Mouse (Mus musculus) ES-E14 (cell line): Measurements from ENCODE around the gene Gm11127. TPM values are rescaled to one million over a fixed set of nuclear protein-coding genes. Genes with fewer than 3 reads are reported as not detected.
"Not testable (repeated sequence)": the region's sequence is repeated elsewhere in the genome, so short reads cannot be mapped to it uniquely, and the experiment has no call there.

Experiments
- DNase-seq: peaks from one replicate; pipeline ENCODE4 v3.0.0-alpha.2; 2013; ENCODE audit warnings: low read depth, low spot score
- H3K27ac ChIP-seq: 2 replicates; pipeline ENCODE4 v1.5.1; 2012; ENCODE audit warnings: low read depth, mild to moderate bottlenecking, low read length, moderate library complexity, mixed read lengths; ENCODE audit not compliant: poor library complexity, insufficient read depth, severe bottlenecking
- H3K36me3 ChIP-seq: 2 replicates; pipeline ENCODE4 v1.6.1; 2012; ENCODE audit warnings: mild to moderate bottlenecking, low read length, moderate library complexity, mixed read lengths; ENCODE audit not compliant: control insufficient read depth, poor library complexity, insufficient read depth, severe bottlenecking
- H3K4me1 ChIP-seq, 2 experiments: fragments of 150-350 bp in 1 of 2; sonication (generic) in 1 of 2; 2 replicates each; pipeline ENCODE4 v1.6.1; 2012; ENCODE audit warnings: low read length in 2 of 2, mild to moderate bottlenecking in 1 of 2, mixed read lengths in 1 of 2; ENCODE audit not compliant: control insufficient read depth in 2 of 2, insufficient read depth in 2 of 2, poor library complexity in 1 of 2
- H3K4me3 ChIP-seq, 2 experiments: fragments of 150-350 bp in 1 of 2; sonication (generic) in 1 of 2; 2 replicates each; pipeline ENCODE4 v1.5.1; 2012; ENCODE audit warnings: low read length in 2 of 2, low read depth in 1 of 2, mild to moderate bottlenecking in 1 of 2, mixed read lengths in 1 of 2; ENCODE audit not compliant: insufficient read depth in 1 of 2, poor library complexity in 1 of 2, severe bottlenecking in 1 of 2
- H3K9ac ChIP-seq: 2 replicates; pipeline ENCODE4 v1.6.1; 2012; ENCODE audit warnings: low read depth, mild to moderate bottlenecking, low read length, mixed read lengths; ENCODE audit not compliant: poor library complexity, insufficient read depth, severe bottlenecking
- H3K9me3 ChIP-seq: fragments of 150-350 bp; sonication (generic); 2 replicates; pipeline ENCODE4 v1.6.1; 2012; ENCODE audit warnings: low read depth, mild to moderate bottlenecking, low read length; ENCODE audit not compliant: control insufficient read depth, insufficient read depth
- CHD2 ChIP-seq: IDR thresholded peaks from 2 replicates; pipeline ENCODE4 v1.6.1; 2014; ENCODE audit warnings: mild to moderate bottlenecking, low read depth, low read length, inconsistent platforms
- HCFC1 ChIP-seq: IDR thresholded peaks from 2 replicates; pipeline ENCODE4 v1.6.1; 2012; ENCODE audit warnings: low read length, inconsistent platforms, borderline replicate concordance; ENCODE audit not compliant: insufficient read depth
- MAFK ChIP-seq: IDR thresholded peaks from 2 replicates; pipeline ENCODE4 v1.6.1; 2014; ENCODE audit warnings: mild to moderate bottlenecking, low read depth, low read length, inconsistent platforms; ENCODE audit not compliant: insufficient read depth
- ZC3H11A ChIP-seq: IDR thresholded peaks from 2 replicates; pipeline ENCODE4 v1.6.1; 2012; ENCODE audit warnings: low read depth, mild to moderate bottlenecking, inconsistent platforms, low read length, borderline replicate concordance
- ZNF384 ChIP-seq: IDR thresholded peaks from 2 replicates; pipeline ENCODE4 v1.6.1; 2012; ENCODE audit warnings: low read depth, low read length, inconsistent platforms
- in situ Hi-C, 2 experiments: fragments of 600-800 bp; cut with MboI; formaldehyde crosslinking; loops; one replicate each; pipeline ENCODE4 v1.15.1; 2025; ENCODE audit warnings: low sequenced_read_pairs in 2 of 2, inconsistent platforms in 1 of 2; ENCODE audit not compliant: unreplicated experiment in 2 of 2
- total RNA-seq: library from RNA; depleted of rRNA; stranded (reverse); fragments of 300-350 nt; gene quantifications from 2 replicates; pipeline ENCODE4 v1.2.3, GENCODE M21; 2012

The Gm11127 gene
- total RNA-seq, 1 experiment: 0.54 TPM

DNA sequence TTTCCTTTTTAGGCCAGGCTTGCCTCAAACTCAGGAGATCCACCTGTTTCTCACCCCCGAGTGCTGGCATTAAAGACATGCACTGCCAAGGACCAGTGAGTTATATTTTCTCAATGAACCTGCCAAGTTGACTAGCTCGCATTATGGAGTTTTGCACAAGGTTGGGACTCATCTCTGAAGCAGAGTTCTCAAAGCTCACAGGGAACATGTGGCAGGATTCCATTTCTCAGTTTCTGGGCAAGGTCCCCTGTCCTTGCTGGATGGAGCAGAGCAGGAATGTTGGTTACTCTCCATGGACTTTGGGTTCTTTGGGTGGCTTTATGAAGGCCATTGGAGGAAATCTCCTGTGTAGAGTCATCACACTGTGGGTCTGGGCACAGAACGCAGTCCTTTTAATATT is 14.9 kb downstream of the Gm11127 start:
- no peaks in the 10 kb centered on the region for H3K4me1 ChIP-seq
- in situ Hi-C loops: no loop called here
- no peaks in the 10 kb centered on the region for H3K9me3 ChIP-seq
- no peak for DNase-seq
- H3K36me3 ChIP-seq: no peaks in the 10 kb centered on the region
- H3K4me3 ChIP-seq: no peak overlapping the region
- TF ChIP-seq ZC3H11A (no peak), ZNF384 (no peak), CHD2 (no peak), HCFC1 (no peak), MAFK (no peak)
- H3K9ac ChIP-seq: no peak overlapping the region
- no peak overlapping the region for H3K27ac ChIP-seq

DNA sequence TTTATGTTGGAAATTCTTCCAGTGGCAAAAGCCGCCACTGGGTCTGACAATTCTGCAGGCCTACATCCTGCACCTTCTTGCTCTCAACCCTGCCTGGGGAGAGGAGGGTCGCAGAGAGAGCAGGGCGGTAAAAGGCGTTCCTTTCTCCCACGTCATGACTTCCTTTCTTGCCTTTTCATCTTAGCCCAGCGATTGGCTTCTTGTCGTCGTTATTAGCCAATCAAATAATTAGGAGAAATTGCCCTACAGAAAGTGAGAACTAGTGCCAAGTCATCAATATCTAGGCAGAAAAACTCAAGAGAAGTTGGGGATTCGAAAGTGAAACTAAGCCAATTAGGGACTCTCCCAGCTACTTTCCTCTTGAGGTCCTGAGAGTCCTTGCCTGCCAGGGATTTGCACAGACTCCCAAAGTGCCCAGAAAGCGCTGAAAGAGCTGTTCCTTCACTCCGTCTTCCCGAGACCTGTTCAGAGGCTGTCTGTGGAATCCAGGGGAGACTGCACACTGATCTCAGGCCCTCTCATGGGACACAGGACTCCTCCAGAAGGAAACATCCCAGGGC is 15.5 kb downstream of the Gm11127 start, which contains the start of the genes H2-T22 and Gm6034:
H2-T22 (minus strand) TSS at position 138 of the 560 bp plus-strand sequence.
Gm6034 (plus strand) TSS at position 352 of the 560 bp plus-strand sequence.
- H3K36me3 ChIP-seq, DNase-seq, H3K27ac ChIP-seq, H3K4me1 ChIP-seq, in situ Hi-C loops, H3K9me3 ChIP-seq: not testable (repeated sequence)
- H3K9ac ChIP-seq: peak within 1 kb of the TSS; percentile 70; the same call in 1 of the 2 replicates
- H3K4me3 ChIP-seq: peak within 1 kb of the TSS; percentile 17 to 47; a peak in 1 of 4 replicates
- TF ChIP-seq MAFK (peak; percentile 67), CHD2 (peak; percentile 79)

DNA sequence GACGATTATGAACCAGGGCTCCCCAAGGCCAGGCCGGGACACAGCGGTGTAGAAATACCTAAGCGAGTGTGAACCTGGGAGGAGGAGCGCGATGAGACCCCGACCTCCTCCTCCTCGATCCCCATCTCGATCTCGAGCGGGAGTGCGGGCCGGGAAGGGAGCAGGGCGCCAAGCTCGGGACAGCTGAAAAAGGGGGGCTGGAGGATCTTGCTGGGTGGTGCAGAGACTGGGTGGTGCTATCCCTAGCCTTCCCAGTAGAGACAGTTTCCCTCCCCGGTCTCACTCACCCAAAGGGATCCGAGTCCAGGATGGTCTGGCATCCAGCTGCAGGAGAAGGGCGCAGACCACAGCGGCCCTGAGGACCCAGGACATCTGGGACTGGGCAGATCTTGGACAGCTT is 16.1 kb downstream of the Gm11127 start:
- H3K9me3 ChIP-seq, H3K4me1 ChIP-seq, in situ Hi-C loops, DNase-seq, H3K36me3 ChIP-seq, H3K27ac ChIP-seq: not testable (repeated sequence)
- H3K4me3 ChIP-seq: peak overlapping the region in 1 of 2 experiments; percentile 47; a peak in 1 of 4 replicates
- H3K9ac ChIP-seq: peak overlapping the region; percentile 70; the same call in 1 of the 2 replicates

DNA sequence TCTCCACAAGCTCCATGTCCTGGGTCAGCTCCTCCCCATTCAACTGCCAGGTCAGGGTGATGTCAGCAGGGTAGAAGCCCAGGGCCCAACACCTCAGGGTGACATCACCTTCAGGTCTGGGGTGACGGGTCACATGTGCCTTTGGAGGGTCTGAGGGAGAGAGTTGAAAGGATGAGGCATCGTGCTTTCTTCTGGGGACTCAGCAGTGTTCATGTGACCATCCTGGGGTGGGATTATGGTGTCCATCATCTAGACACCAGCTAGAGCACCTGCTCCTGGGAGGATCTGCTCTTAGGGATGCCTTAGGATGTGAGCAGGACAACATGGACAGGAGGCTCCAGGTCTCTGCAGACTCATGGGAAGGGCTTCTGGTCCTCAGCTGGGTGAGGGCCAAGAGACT is 17.6 kb downstream of the Gm11127 start:
- H3K9ac ChIP-seq, H3K4me1 ChIP-seq, H3K36me3 ChIP-seq, H3K27ac ChIP-seq, H3K9me3 ChIP-seq, in situ Hi-C loops, DNase-seq, H3K4me3 ChIP-seq: not testable (repeated sequence)

DNA sequence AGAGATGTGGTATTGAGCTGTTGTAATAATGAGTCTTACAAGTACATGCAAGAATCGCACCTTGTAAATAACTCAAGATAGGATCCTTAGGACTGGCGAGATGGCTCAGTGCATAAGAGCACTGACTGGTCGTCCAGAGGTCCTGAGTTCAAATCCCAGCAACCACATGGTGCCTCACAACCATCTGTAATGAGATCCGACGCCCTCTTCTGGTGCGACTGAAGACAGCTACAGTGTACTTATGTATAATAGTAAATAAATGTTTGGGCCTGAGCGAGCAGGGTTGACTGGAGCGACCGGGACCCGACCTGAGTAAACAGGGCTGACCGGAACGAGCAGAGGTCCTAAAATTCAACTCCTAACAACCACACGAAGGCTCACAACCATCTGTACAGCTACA is 22.0 kb downstream of the Gm11127 start:
- in situ Hi-C loops, H3K4me1 ChIP-seq, DNase-seq, H3K27ac ChIP-seq, H3K9me3 ChIP-seq, H3K9ac ChIP-seq, H3K36me3 ChIP-seq, H3K4me3 ChIP-seq: not testable (repeated sequence)

DNA sequence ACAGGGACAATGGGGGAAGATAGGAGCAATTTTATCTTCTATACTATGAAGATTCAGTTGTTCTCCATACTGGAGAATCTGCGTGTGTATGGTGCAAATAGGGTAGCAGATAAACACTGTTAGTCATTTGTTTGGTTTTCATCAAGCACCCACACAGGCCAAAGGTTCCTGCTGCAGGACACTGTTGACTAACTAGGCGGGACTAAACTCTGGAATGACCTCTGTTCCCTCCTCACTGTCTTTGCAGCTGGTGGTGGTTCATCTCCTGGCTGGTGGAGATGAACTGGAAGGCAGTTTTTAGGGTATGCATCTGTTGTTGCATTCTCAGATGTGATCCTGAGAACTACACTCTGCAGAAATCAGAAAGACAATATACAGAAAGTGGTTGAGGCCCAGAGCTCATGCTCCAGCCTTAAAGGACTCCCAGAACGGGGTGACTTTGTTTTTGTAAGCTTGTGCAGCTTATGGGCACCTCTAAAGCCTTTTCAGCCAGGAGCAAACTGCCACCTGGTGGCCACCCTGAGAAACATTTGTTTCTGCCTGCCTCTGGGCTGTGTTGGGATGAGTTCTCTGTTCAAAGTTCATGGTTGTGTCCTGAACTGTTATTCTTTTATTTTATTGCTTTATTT is 23.0 kb downstream of the Gm11127 start:
- H3K4me3 ChIP-seq, DNase-seq, H3K27ac ChIP-seq, H3K4me1 ChIP-seq, H3K36me3 ChIP-seq, in situ Hi-C loops, H3K9ac ChIP-seq, H3K9me3 ChIP-seq: not testable (repeated sequence)

DNA sequence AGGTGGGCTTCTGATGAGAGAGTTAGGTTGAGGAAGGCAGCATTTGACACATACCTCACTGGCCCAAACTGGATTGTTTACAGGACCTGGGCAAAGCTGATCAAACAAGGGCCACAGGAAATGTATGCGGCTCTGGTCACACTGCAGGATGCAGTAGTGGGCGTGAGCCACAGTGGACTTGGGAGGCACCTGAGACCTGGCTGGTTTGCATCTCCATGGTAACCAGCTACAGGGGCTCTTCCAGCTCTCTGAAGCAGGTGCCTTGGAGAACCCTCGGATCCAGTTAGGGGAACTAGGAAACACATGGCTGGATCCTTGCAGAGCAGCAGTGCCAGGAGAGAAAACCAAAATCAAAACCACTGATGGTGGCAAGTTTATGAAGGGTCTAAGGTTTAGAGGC is 23.6 kb downstream of the Gm11127 start:
- H3K4me1 ChIP-seq, H3K9ac ChIP-seq, H3K27ac ChIP-seq, H3K9me3 ChIP-seq, DNase-seq, H3K36me3 ChIP-seq, H3K4me3 ChIP-seq, in situ Hi-C loops: not testable (repeated sequence)
